ENCODE assay signal across 14 mouse cellular contexts in the genomic region with DNA sequence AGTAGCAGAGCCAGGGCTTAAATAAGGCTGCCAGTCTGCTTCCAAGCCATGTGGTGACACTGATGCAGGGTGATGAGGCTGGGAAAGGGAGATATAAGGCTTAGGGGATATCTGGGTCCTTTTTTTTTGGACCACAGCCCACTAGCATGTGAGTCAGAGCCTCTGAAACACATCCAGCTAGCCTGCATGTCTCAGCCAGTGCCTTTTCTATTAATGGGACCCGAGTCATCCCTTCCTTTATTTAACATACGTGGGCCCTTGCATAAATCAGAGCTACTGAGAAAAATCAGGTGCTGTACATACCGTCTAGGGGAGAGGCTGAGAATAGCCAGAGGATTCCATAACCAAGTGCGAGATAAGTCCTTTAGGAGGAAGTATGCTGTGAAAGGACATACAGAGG. TPM values are rescaled to one million over a fixed set of nuclear protein-coding genes. Genes with fewer than 3 reads are reported as not detected.
DNase-seq lines count a peak whose midpoint lies in the region.
"Had no signal": no experiment of that assay in that cellular context is flagged by ENCODE, and none has a peak within 500 bp of the region (broad histone marks: within the 10 kb centered on the region; RNA-seq: fewer than 3 reads in every experiment).

No protein-coding gene starts in this region.

- intact Hi-C loops in left cerebral cortex, postnatal 4 days (cut with DNase I): no loop called here

- DNase-seq in frontal cortex, adult 2 months (ENCODE audit: extremely low spot score in 1 of 2, low spot score in 1 of 2): peak; percentile 14 to 64
- no peak for DNase-seq in frontal cortex, postnatal 10 days (ENCODE audit: low spot score in 2 of 2)
- DNase-seq in left cerebral cortex, adult 18-20 months (ENCODE audit: low spot score in 2 of 2): peak; percentile 15 to 42
- DNase-seq in left cerebral cortex, postnatal 4 days: no peak
- DNase-seq in right cerebral cortex, adult 18-20 months: peak; percentile 43
- DNase-seq in right cerebral cortex, postnatal 10 days (ENCODE audit: low spot score in 2 of 2): no peak
- DNase-seq in right cerebral cortex, postnatal 36 days (ENCODE audit: low spot score in 2 of 2): peak; percentile 26 to 38
- no peak for DNase-seq in urinary bladder, adult 18-20 months (ENCODE audit: low spot score in 2 of 2)
- DNase-seq: adrenal gland, postnatal 10 days; cerebellum, adult 9-11 months; lung, postnatal 36 days; spleen, adult 18-20 months; thymus, postnatal 25 days had no signal

RNA-seq across cellular contexts. Expression of gene Adamts18, which starts 37.0 kb away (rescaled TPM):
- 1.3 and 1.7 TPM in 2 replicates for polyA plus RNA-seq in frontal cortex, adult 2 months (2012; rRNA removed)
- total RNA-seq in left cerebral cortex, adult 18-20 months (2021): 1 to 10 TPM; 1.6 TPM
- total RNA-seq in left cerebral cortex, postnatal 4 days (2021): 10 to 100 TPM; 11.8 to 12.8 TPM
- polyA plus RNA-seq: G1E had no signal

Comparison
In these comparisons a context has a peak if more than half of its experiments do, and no peak if none do; other contexts are left out.
1. DNase-seq: peak in frontal cortex, adult 2 months (2 of 2), left cerebral cortex, adult 18-20 months (2 of 2), right cerebral cortex, adult 18-20 months (single experiment) and right cerebral cortex, postnatal 36 days (2 of 2); none in frontal cortex, postnatal 10 days (0 of 2), left cerebral cortex, postnatal 4 days (single experiment), right cerebral cortex, postnatal 10 days (0 of 2) and urinary bladder, adult 18-20 months (0 of 2).
2. RNA of gene Adamts18, which starts 37.0 kb away (total RNA-seq): 11.8 to 12.8 TPM in left cerebral cortex, postnatal 4 days; 1.6 TPM in left cerebral cortex, adult 18-20 months; every median in the first group is over 4 times any median in the second.